Mouse (Mus musculus) limb, embryonic 10.5 days (tissue): ENCODE data around the gene Col6a6. TPM values are rescaled to one million over a fixed set of nuclear protein-coding genes. Genes with fewer than 3 reads are reported as not detected.

Source experiments
- DNase-seq: peaks from one replicate; pipeline ENCODE4 v3.0.0-alpha.2; 2017; ENCODE audit warnings: low spot score
- H3K27ac ChIP-seq: fragments of 300-500 bp; sonication (generic); 2 replicates; pipeline ENCODE4 v1.5.1; 2016; ENCODE audit warnings: mild to moderate bottlenecking
- H3K27me3 ChIP-seq: fragments of 300-500 bp; sonication (generic); 2 replicates; pipeline ENCODE4 v1.6.1; 2016; ENCODE audit warnings: low read depth, mild to moderate bottlenecking; ENCODE audit not compliant: poor library complexity, severe bottlenecking
- H3K36me3 ChIP-seq: fragments of 300-500 bp; sonication (generic); 2 replicates; pipeline ENCODE4 v1.6.1; 2016; ENCODE audit warnings: mild to moderate bottlenecking, moderate library complexity
- H3K4me1 ChIP-seq: fragments of 300-500 bp; sonication (generic); 2 replicates; pipeline ENCODE4 v1.6.1; 2016
- H3K4me3 ChIP-seq: fragments of 300-500 bp; sonication (generic); 2 replicates; pipeline ENCODE4 v1.5.1; 2016; ENCODE audit warnings: mild to moderate bottlenecking, moderate library complexity
- H3K9me3 ChIP-seq: fragments of 300-500 bp; sonication (generic); replicated peaks from 2 replicates; pipeline ENCODE4 v1.6.1; 2016; ENCODE audit warnings: mild to moderate bottlenecking
- WGBS: fragments of 180-500 bp; shearing (Covaris S2); methylation state at CpG from one replicate; pipeline ENCODE4 v1.1.7; 2016; 5-methylcytosine and 5-hydroxymethylcytosine counted together
- polyA plus RNA-seq: library from polyadenylated mRNA; unstranded; fragments of >200 nt; fragmentation: Nextera tagmentation; extraction: Ambion mirVana; gene quantifications from 2 replicates; pipeline ENCODE4 v1.2.1, GENCODE M21; 2016

The Col6a6 gene
- polyA plus RNA-seq, 1 experiment from 2014 or later, result 0.05 TPM

- no peaks in the 10 kb centered on the region for H3K36me3 ChIP-seq
- H3K9me3 ChIP-seq, result no peaks in the 10 kb centered on the region
- no peak overlapping the region for H3K27ac ChIP-seq
- no peaks in the 10 kb centered on the region for H3K27me3 ChIP-seq
- WGBS, result 90% methylated on average over 5 of the region's 5 CpGs
- no peak overlapping the region for H3K4me3 ChIP-seq
- DNase-seq, result no peak
- H3K4me1 ChIP-seq, result no peaks in the 10 kb centered on the region
Measured at GRCm38 (mm10) chr9:105758861-105759260, 69.1 kb downstream of the Col6a6 start.

GRCm38 (mm10) chr9:105758173-105758765 is 69.7 kb downstream of the Col6a6 start:
- no peak for DNase-seq
- WGBS, result 87% methylated on average over 14 of the region's 14 CpGs
- no peaks in the 10 kb centered on the region for H3K36me3 ChIP-seq
- H3K4me3 ChIP-seq, result no peak overlapping the region
- no peak overlapping the region for H3K27ac ChIP-seq
- no peaks in the 10 kb centered on the region for H3K9me3 ChIP-seq
- H3K4me1 ChIP-seq, result no peaks in the 10 kb centered on the region
- no peaks in the 10 kb centered on the region for H3K27me3 ChIP-seq

GRCm38 (mm10) chr9:105754256-105754655 is 73.7 kb downstream of the Col6a6 start:
- 73% methylated on average over 1 of the region's 1 CpGs for WGBS
- DNase-seq, result no peak
- Histone ChIP-seq H3K4me1 (no peaks in the 10 kb centered on the region), H3K27me3 (no peaks in the 10 kb centered on the region), H3K4me3 (no peak overlapping the region), H3K36me3 (no peaks in the 10 kb centered on the region), H3K9me3 (no peaks in the 10 kb centered on the region), H3K27ac (no peak overlapping the region)

GRCm38 (mm10) chr9:105745861-105746260 is 82.1 kb downstream of the Col6a6 start:
- H3K27ac ChIP-seq, result no peak overlapping the region
- no peaks in the 10 kb centered on the region for H3K36me3 ChIP-seq
- WGBS, result 96% methylated on average over 3 of the region's 3 CpGs
- H3K4me1 ChIP-seq, result peaks cover 7% of the 10 kb centered on the region
- DNase-seq, result no peak
- no peaks in the 10 kb centered on the region for H3K27me3 ChIP-seq
- no peak overlapping the region for H3K4me3 ChIP-seq
- H3K9me3 ChIP-seq, result no peaks in the 10 kb centered on the region

GRCm38 (mm10) chr9:105740413-105740812 is 87.5 kb downstream of the Col6a6 start:
- DNase-seq, result no peak
- H3K36me3 ChIP-seq, result no peaks in the 10 kb centered on the region
- no peak overlapping the region for H3K4me3 ChIP-seq
- H3K27ac ChIP-seq, result no peak overlapping the region
- H3K27me3 ChIP-seq, result no peaks in the 10 kb centered on the region
- H3K4me1 ChIP-seq, result peaks cover 10% of the 10 kb centered on the region
- no peaks in the 10 kb centered on the region for H3K9me3 ChIP-seq
- 77% methylated on average over 2 of the region's 2 CpGs for WGBS

- Histone ChIP-seq H3K27ac (no peak overlapping the region), H3K4me1 (peaks cover 10% of the 10 kb centered on the region), H3K27me3 (no peaks in the 10 kb centered on the region), H3K36me3 (no peaks in the 10 kb centered on the region), H3K9me3 (no peaks in the 10 kb centered on the region), H3K4me3 (no peak overlapping the region)
- no peak for DNase-seq
- 93% methylated on average over 9 of the region's 9 CpGs for WGBS
Measured at GRCm38 (mm10) chr9:105739446-105739845, 88.5 kb downstream of the Col6a6 start.

GRCm38 (mm10) chr9:105737448-105737847 is 90.5 kb downstream of the Col6a6 start:
- WGBS, result 59% methylated on average over 8 of the region's 8 CpGs
- DNase-seq, result no peak
- no peaks in the 10 kb centered on the region for H3K9me3 ChIP-seq
- no peak overlapping the region for H3K4me3 ChIP-seq
- H3K27ac ChIP-seq, result no peak overlapping the region
- H3K27me3 ChIP-seq, result no peaks in the 10 kb centered on the region
- no peaks in the 10 kb centered on the region for H3K36me3 ChIP-seq
- H3K4me1 ChIP-seq, result peaks cover 10% of the 10 kb centered on the region

- Histone ChIP-seq H3K9me3 (no peaks in the 10 kb centered on the region), H3K27me3 (no peaks in the 10 kb centered on the region), H3K27ac (no peak overlapping the region), H3K36me3 (no peaks in the 10 kb centered on the region), H3K4me1 (peaks cover 5% of the 10 kb centered on the region; the same call in 1 of the 2 replicates), H3K4me3 (no peak overlapping the region)
- no peak for DNase-seq
- 92% methylated on average over 5 of the region's 5 CpGs for WGBS
Measured at GRCm38 (mm10) chr9:105735195-105735594, 92.8 kb downstream of the Col6a6 start.

GRCm38 (mm10) chr9:105734651-105735050 is 93.3 kb downstream of the Col6a6 start:
- WGBS, result 75% methylated on average over 2 of the region's 2 CpGs
- no peak overlapping the region for H3K27ac ChIP-seq
- peaks cover 5% of the 10 kb centered on the region; the same call in 1 of the 2 replicates for H3K4me1 ChIP-seq
- DNase-seq, result no peak
- H3K9me3 ChIP-seq, result no peaks in the 10 kb centered on the region
- no peak overlapping the region for H3K4me3 ChIP-seq
- no peaks in the 10 kb centered on the region for H3K36me3 ChIP-seq
- H3K27me3 ChIP-seq, result no peaks in the 10 kb centered on the region

- no peak overlapping the region for H3K27ac ChIP-seq
- no peaks in the 10 kb centered on the region for H3K9me3 ChIP-seq
- peaks cover 12% of the 10 kb centered on the region; the same call in 1 of the 2 replicates for H3K4me1 ChIP-seq
- no peaks in the 10 kb centered on the region for H3K27me3 ChIP-seq
- no peak overlapping the region for H3K4me3 ChIP-seq
- H3K36me3 ChIP-seq, result no peaks in the 10 kb centered on the region
- no peak for DNase-seq
- 63% methylated on average over 7 of the region's 7 CpGs for WGBS
Measured at GRCm38 (mm10) chr9:105731976-105732375, 96.0 kb downstream of the Col6a6 start.

- no peak overlapping the region for H3K4me3 ChIP-seq
- H3K36me3 ChIP-seq, result no peaks in the 10 kb centered on the region
- H3K4me1 ChIP-seq, result peaks cover 22% of the 10 kb centered on the region
- no peaks in the 10 kb centered on the region for H3K9me3 ChIP-seq
- 84% methylated on average over 4 of the region's 4 CpGs for WGBS
- no peaks in the 10 kb centered on the region for H3K27me3 ChIP-seq
- no peak overlapping the region for H3K27ac ChIP-seq
- no peak for DNase-seq
Measured at GRCm38 (mm10) chr9:105720430-105720829, 107.5 kb downstream of the Col6a6 start.

- H3K27me3 ChIP-seq, result no peaks in the 10 kb centered on the region
- peaks cover 22% of the 10 kb centered on the region for H3K4me1 ChIP-seq
- H3K4me3 ChIP-seq, result no peak overlapping the region
- H3K36me3 ChIP-seq, result no peaks in the 10 kb centered on the region
- no peaks in the 10 kb centered on the region for H3K9me3 ChIP-seq
- no peak overlapping the region for H3K27ac ChIP-seq
- 61% methylated on average over 5 of the region's 5 CpGs for WGBS
- DNase-seq, result no peak
Measured at GRCm38 (mm10) chr9:105719851-105720395, 108.0 kb downstream of the Col6a6 start.

- no peak for DNase-seq
- Histone ChIP-seq H3K4me1 (peaks cover 22% of the 10 kb centered on the region), H3K36me3 (no peaks in the 10 kb centered on the region), H3K4me3 (no peak overlapping the region), H3K27me3 (no peaks in the 10 kb centered on the region), H3K9me3 (no peaks in the 10 kb centered on the region), H3K27ac (no peak overlapping the region)
- WGBS, result 40% methylated on average over 7 of the region's 7 CpGs
Measured at GRCm38 (mm10) chr9:105719367-105719766, 108.6 kb downstream of the Col6a6 start.

- H3K27me3 ChIP-seq, result no peaks in the 10 kb centered on the region
- 93% methylated on average over 3 of the region's 3 CpGs for WGBS
- no peaks in the 10 kb centered on the region for H3K9me3 ChIP-seq
- H3K4me3 ChIP-seq, result no peak overlapping the region
- H3K4me1 ChIP-seq, result no peaks in the 10 kb centered on the region
- no peaks in the 10 kb centered on the region for H3K36me3 ChIP-seq
- DNase-seq, result no peak
- no peak overlapping the region for H3K27ac ChIP-seq
Measured at GRCm38 (mm10) chr9:105712049-105712448, 115.9 kb downstream of the Col6a6 start.
